In the genomic region with DNA sequence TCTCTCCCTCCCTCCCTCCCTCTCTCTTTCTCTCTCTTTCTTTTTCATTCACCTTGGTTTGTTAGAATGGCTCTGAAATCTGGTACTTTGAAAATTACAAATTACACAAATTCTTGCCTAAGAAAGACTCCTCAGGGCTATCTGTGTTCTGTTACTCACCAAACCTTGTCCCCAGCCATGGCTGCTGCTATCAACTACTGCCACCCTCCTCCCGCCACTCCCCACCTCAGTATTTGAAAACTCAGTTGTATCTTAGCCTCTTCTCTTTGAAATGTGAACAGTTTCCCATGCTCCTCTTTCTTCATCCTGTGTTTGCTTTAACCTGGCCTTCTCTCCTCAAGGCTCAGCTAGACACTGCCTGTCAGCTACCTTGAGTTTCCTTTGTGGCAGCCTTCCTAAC, we compare ENCODE assay signal across 23 mouse cellular contexts. TPM values are rescaled to one million over a fixed set of nuclear protein-coding genes. Genes with fewer than 3 reads are reported as not detected.
"Had no signal": no experiment of that assay in that cellular context is flagged by ENCODE, and none has a peak within 500 bp of the region (broad histone marks: within the 10 kb centered on the region; RNA-seq: fewer than 3 reads in every experiment).

No protein-coding gene starts in this region.

- H3K9me3 ChIP-seq: megakaryocyte, embryonic 14.5 days; midbrain, embryonic 10.5 days; midbrain, embryonic 12.5 days; neural tube, embryonic 13.5 days; neural tube, embryonic 15.5 days; stomach, embryonic 15.5 days had no signal

- H3K36me3 ChIP-seq: midbrain, embryonic 10.5 days; midbrain, embryonic 12.5 days; neural tube, embryonic 13.5 days; neural tube, embryonic 15.5 days; stomach, embryonic 15.5 days had no signal

- ATAC-seq: midbrain, embryonic 16.5 days had no signal

- H3K27ac ChIP-seq: liver, embryonic 14.5 days; midbrain, embryonic 10.5 days; midbrain, embryonic 12.5 days; neural tube, embryonic 13.5 days; neural tube, embryonic 15.5 days; stomach, embryonic 15.5 days; stomach, postnatal 0 days had no signal

- H3K9ac ChIP-seq: liver, embryonic 14.5 days; lung, embryonic 14.5 days; midbrain, embryonic 12.5 days; neural tube, embryonic 13.5 days; neural tube, embryonic 15.5 days; stomach, embryonic 15.5 days had no signal

- H3K4me3 ChIP-seq: megakaryocyte, embryonic 14.5 days; midbrain, embryonic 10.5 days; midbrain, embryonic 12.5 days; myocyte; neural tube, embryonic 13.5 days; neural tube, embryonic 15.5 days; stomach, embryonic 15.5 days had no signal

- DNase-seq: lung, adult 18-20 months; lung, embryonic 14.5 days; lung, postnatal 10 days; lung, postnatal 4 days; midbrain, embryonic 14.5 days; retina, postnatal 1 day; right cerebral cortex, adult 18-20 months; right cerebral cortex, postnatal 25 days; right cerebral cortex, postnatal 4 days; spleen, adult 18-20 months; thymus, adult 2 months; thymus, postnatal 25 days; thymus, postnatal 4 days had no signal

- H3K4me2 ChIP-seq: lung, embryonic 14.5 days; midbrain, embryonic 12.5 days; neural tube, embryonic 13.5 days; neural tube, embryonic 15.5 days; stomach, embryonic 15.5 days had no signal

RNA-seq across cellular contexts. Expression of a gene that starts 5.1 kb away (rescaled TPM):
- polyA plus RNA-seq: myocyte had no signal
